Mouse (Mus musculus) liver, embryonic 13.5 days (tissue): ENCODE results near the gene Xlr5c. TPM values are rescaled to one million over a fixed set of nuclear protein-coding genes. Genes with fewer than 3 reads are reported as not detected.
"Not testable (repeated sequence)": the region's sequence is repeated elsewhere in the genome, so short reads cannot be mapped to it uniquely, and the experiment has no call there.

Source experiments
- ATAC-seq: fragments of 200-750 bp; cut with Nextera tagmentation; 2 replicates; pipeline ENCODE4 v1.8.0; 2017; ENCODE audit warnings: low read depth, mild to moderate bottlenecking, moderate number of reproducible peaks, moderate library complexity
- DNase-seq: peaks from one replicate; pipeline ENCODE4 v3.0.0; 2022
- H3K27ac ChIP-seq: fragments of 300-500 bp; sonication (generic); 2 replicates; pipeline ENCODE4 v1.5.1; 2015; ENCODE audit warnings: moderate library complexity, mild to moderate bottlenecking, inconsistent platforms
- H3K27me3 ChIP-seq: fragments of 300-500 bp; sonication (generic); 2 replicates; pipeline ENCODE4 v1.6.1; 2015; ENCODE audit warnings: mild to moderate bottlenecking, inconsistent platforms
- H3K36me3 ChIP-seq: fragments of 300-500 bp; sonication (generic); 2 replicates; pipeline ENCODE4 v1.6.1; 2015; ENCODE audit warnings: mild to moderate bottlenecking, inconsistent platforms
- H3K4me1 ChIP-seq: fragments of 300-500 bp; sonication (generic); replicated peaks from 2 replicates; pipeline ENCODE4 v1.6.1; 2015; ENCODE audit warnings: inconsistent platforms
- H3K4me2 ChIP-seq: fragments of 300-500 bp; sonication (generic); 2 replicates; pipeline ENCODE4 v1.6.1; 2015; ENCODE audit warnings: inconsistent platforms, mild to moderate bottlenecking, moderate library complexity
- H3K4me3 ChIP-seq: fragments of 300-500 bp; sonication (generic); replicated peaks from 2 replicates; pipeline ENCODE4 v1.5.1; 2015; ENCODE audit warnings: mild to moderate bottlenecking, inconsistent platforms
- H3K9ac ChIP-seq: fragments of 300-500 bp; sonication (generic); 2 replicates; pipeline ENCODE4 v1.6.1; 2015; ENCODE audit warnings: mild to moderate bottlenecking, inconsistent platforms
- H3K9me3 ChIP-seq: fragments of 300-500 bp; sonication (generic); replicated peaks from 2 replicates; pipeline ENCODE4 v1.6.1; 2016; ENCODE audit warnings: inconsistent platforms
- WGBS: fragments of 180-500 bp; shearing (Covaris S2); methylation state at CpG from one replicate; pipeline ENCODE4 v1.1.7; 2015; ENCODE audit not compliant: insufficient replicate concordance; 5-methylcytosine and 5-hydroxymethylcytosine counted together
- polyA plus RNA-seq: library from polyadenylated mRNA; unstranded; fragments of >200 nt; fragmentation: Nextera tagmentation; extraction: Ambion mirVana; gene quantifications from 2 replicates; pipeline ENCODE4 v1.2.1, GENCODE M21; 2015

Xlr5c gene
- polyA plus RNA-seq, 1 experiment from 2014 or later: not detected

- H3K4me2 ChIP-seq, H3K27ac ChIP-seq, H3K27me3 ChIP-seq, ATAC-seq, H3K9ac ChIP-seq, H3K4me3 ChIP-seq, H3K36me3 ChIP-seq, H3K9me3 ChIP-seq, H3K4me1 ChIP-seq, DNase-seq: not testable (repeated sequence)
- WGBS: 62% methylated on average over 14 of the region's 14 CpGs
Measured at GRCm38 (mm10) chrX:73242821-73243325, 49.9 kb downstream of the Xlr5c start, which contains the start of gene Xlr4c. Xlr4c (minus strand) TSS chrX:73243130.

Other genes starting within 250 kb of the Xlr5c start
- gene Pnma3, start 228.2 kb downstream of the Xlr5c start, polyA plus RNA-seq: not detected in 2 replicates
- gene Xlr4a, start 210.5 kb downstream of the Xlr5c start, polyA plus RNA-seq: 1.1 and 1.5 TPM in 2 replicates
- gene Xlr3a, start 195.9 kb downstream of the Xlr5c start, polyA plus RNA-seq: 1.3 and 2.6 TPM in 2 replicates
- not detected in 2 replicates for gene Gm14685, start 175.9 kb downstream of the Xlr5c start, polyA plus RNA-seq
- not detected in 2 replicates for gene Xlr5b, start 144.2 kb downstream of the Xlr5c start, polyA plus RNA-seq
- not detected in 2 replicates for gene DXBay18, start 143.5 kb downstream of the Xlr5c start, polyA plus RNA-seq
- gene Spin2d, start 116.0 kb downstream of the Xlr5c start, polyA plus RNA-seq: not detected in 2 replicates
- gene Xlr3b, start 100.8 kb downstream of the Xlr5c start, polyA plus RNA-seq: 2.2 and 2.6 TPM in 2 replicates
- gene Xlr4b, start 78.6 kb downstream of the Xlr5c start, polyA plus RNA-seq: 1.6 and 2.3 TPM in 2 replicates
- 3.3 and 3.8 TPM in 2 replicates for gene F8a, start 64.7 kb downstream of the Xlr5c start, polyA plus RNA-seq
- 0.48 and 0.60 TPM in 2 replicates for gene Xlr4c, start 49.8 kb downstream of the Xlr5c start, polyA plus RNA-seq
- not detected in 2 replicates for gene Xlr3c, start 27.6 kb downstream of the Xlr5c start, polyA plus RNA-seq
- not detected in 2 replicates for gene Xlr5a, start within 50 bp of the Xlr5c start, polyA plus RNA-seq
- not detected in 2 replicates for gene Gm45015, start 43.9 kb upstream of the Xlr5c start, polyA plus RNA-seq
- 1.8 and 2.9 TPM in 2 replicates for gene Zfp275, start 49.6 kb upstream of the Xlr5c start, polyA plus RNA-seq
- not detected in 2 replicates for gene Gm18336, start 105.8 kb upstream of the Xlr5c start, polyA plus RNA-seq
- gene Zfp92, start 118.1 kb upstream of the Xlr5c start, polyA plus RNA-seq: not detected in 2 replicates
- not detected in 2 replicates for gene Trex2, start 142.4 kb upstream of the Xlr5c start, polyA plus RNA-seq
- gene Haus7, start 166.1 kb upstream of the Xlr5c start, polyA plus RNA-seq: 50.6 and 51.9 TPM in 2 replicates
- gene Bgn, start 190.6 kb upstream of the Xlr5c start, polyA plus RNA-seq: 7.1 and 10.6 TPM in 2 replicates
- 0.03 TPM in 2 replicates for gene Atp2b3, start 210.1 kb upstream of the Xlr5c start, polyA plus RNA-seq